Mouse (Mus musculus): ENCODE results near the gene Zfp410.
"Not testable (repeated sequence)": the region's sequence is repeated elsewhere in the genome, so short reads cannot be mapped to it uniquely, and the experiment has no call there.

Gene Zfp410

GRCm38 (mm10) chr12:84316721-84317621, at the start of gene Zfp410:
Gene Zfp410, plus strand, starts transcription at chr12:84316852.
- peak; percentile 69 for DNase-seq (ENCODE audit: low read depth, low spot score)

GRCm38 (mm10) chr12:84267264-84267663, 49.4 kb upstream of the Zfp410 start:
- DNase-seq (ENCODE audit: low read depth, low spot score): no peak

DNA sequence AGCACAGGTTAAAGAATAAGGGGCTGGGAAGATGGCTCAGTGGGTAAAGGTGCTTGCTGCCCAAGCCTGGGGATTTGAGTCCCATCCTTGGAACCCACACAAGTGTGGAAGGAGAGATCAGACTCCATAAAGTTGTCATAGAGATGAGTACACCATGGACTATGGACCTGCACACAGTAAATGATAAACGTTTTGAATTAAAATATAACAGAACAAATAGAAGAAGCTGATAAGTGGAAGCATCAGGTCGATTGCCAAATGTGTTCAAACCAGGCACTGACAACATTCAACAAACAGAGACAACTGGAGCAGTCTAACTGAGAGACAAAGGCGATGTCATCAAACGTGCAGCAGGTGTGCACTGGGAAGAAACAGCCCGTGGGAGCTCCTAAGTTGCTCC, 43.3 kb upstream of the Zfp410 start:
- no peak for DNase-seq (ENCODE audit: low read depth, low spot score)

- DNase-seq (ENCODE audit: low read depth, low spot score): no peak
These were observed 41.4 kb upstream of the Zfp410 start for GRCm38 (mm10) chr12:84275288-84275687.

DNA sequence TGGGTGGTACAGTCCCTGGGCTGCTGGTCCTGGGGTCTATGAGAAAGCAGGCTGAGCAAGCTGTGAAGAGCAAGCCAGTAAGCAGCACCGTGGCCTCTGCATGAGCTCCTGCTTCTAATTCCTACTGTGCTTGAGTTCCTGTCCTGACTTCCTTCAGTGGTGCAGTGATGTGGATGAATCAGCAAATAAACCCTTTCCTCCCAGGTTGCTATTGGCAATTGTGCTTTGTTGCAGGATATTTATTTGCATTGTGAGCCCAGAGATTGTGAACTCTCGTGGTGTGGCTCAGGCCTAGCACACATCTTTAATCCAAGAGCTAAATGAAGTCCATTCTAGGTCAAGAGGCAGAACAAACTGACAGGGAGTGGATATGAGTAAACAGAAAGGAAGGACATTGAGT, 40.4 kb upstream of the Zfp410 start:
- DNase-seq (ENCODE audit: low read depth, low spot score): no peak

DNA sequence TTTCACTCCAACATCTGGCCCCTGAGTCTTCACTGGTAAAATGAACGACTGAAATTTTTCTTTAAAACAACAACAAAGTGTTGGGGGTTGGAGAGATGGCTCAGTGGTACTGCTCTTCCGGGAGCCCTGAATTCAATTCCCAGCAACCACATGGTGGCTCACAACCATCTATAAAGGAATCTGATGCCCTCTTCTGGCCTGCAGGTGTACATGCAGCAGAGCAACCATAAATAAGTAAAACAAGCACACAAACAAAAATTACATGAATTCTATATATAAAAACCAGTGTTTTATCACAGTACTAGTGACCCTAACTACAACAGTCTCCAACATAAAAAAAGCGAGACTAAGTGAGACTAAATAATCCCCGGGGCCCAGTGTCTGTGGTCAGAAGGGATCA, 39.9 kb upstream of the Zfp410 start:
- DNase-seq (ENCODE audit: low read depth, low spot score): no peak

DNA sequence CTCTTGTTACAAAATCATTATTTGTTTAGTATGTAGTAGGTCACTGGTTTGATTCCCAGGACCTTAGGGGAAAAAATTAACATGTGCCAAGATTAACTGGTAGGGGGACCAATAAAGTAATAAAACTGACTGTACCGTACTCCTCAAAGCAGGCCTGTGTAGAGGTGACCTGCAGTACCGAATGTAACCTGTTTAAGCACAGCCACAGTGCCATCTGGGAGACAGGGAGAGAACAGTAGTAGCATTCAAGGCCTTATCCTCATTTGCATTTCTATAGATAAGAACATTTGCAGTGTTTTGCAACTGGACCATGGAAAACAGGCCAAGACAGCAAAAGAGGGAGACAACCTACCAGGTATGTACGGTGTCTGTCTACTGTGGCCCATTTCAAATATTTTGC, 38.8 kb upstream of the Zfp410 start:
- DNase-seq (ENCODE audit: low read depth, low spot score): no peak

DNA sequence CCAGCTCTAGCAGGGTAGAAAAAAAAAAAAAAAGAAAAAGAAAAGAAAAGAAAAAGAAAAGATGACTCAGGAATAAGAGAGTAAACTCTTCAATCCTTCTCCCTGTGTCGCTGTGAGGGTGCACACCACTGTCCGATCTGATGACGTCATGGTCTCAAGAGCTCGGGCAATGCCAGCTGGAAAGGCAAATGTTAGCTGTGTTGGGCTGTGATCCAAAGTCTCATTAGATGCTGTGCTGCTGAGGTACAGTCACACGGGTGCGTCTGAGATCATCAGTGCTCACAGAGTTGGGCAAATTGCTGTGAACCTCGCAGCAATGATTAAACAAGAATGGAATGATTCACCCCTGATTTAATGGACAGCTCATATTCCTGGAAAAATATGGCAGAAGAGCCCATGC, 37.8 kb upstream of the Zfp410 start:
- DNase-seq (ENCODE audit: low read depth, low spot score): no peak

GRCm38 (mm10) chr12:84284391-84284790, 32.3 kb upstream of the Zfp410 start:
- no peak for DNase-seq (ENCODE audit: low read depth, low spot score)

DNA sequence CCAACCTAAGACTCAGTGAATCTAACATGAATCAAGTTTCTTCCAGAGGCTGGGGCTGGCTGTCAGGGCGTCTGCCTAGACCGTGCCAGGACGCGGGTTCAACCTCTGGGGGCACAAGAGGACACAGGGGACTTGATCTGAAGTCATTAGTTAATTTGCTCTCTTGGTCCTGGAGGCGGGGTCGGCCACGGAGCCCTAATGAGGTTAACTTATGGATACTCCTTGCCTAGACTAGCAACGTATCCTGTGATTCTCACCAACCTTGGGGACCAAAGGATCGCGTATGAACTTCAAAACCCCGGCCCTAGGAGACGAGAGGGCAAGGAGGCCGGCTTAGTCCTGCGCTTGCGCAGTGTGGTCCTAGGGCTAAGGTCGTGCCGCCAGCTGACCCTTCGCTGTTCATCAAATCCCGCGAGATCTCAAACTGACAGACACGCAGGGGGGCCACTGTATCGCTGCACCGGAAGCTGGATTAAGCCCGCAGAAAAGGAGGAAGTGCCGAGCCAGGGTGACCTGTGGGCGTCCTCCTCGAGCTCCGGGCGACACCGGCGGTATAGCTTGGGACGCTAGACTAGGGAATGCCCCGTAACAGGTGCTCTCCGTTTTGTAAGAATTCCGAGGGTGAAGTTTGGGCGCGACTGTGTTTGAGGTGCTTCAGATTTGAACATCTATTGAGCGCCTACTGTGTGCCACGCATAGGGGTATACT, 31.6 kb upstream of the Zfp410 start, which contains the start of gene Ptgr2:
Ptgr2 (plus strand) TSS at position 348 of the 708 bp plus-strand sequence.
- DNase-seq (ENCODE audit: low read depth, low spot score): peak; percentile 97

GRCm38 (mm10) chr12:84285593-84285968, 31.1 kb upstream of the Zfp410 start:
- no peak for DNase-seq (ENCODE audit: low read depth, low spot score)

GRCm38 (mm10) chr12:84288461-84288860, 28.2 kb upstream of the Zfp410 start:
- DNase-seq (ENCODE audit: low read depth, low spot score): no peak

GRCm38 (mm10) chr12:84297851-84298250, 18.8 kb upstream of the Zfp410 start:
- DNase-seq (ENCODE audit: low read depth, low spot score): no peak

DNA sequence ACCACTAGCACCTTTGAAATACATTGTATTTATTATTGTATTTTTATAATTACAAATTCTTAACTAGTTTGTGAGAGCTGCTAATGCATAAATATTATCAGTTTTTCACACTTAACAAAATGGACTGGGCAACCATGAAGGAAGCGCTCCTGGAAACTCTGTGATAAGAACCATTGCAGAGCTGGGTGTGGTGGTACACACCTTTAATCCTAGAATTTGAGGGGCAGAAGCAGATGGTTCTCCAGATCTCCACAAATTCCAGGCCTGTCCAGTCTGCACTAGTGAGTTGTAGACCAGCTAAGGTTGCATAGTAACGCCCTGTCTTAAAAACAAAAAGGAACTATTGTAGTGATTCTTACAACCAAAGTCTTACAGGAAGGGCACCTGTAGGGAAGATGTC, 17.4 kb upstream of the Zfp410 start:
- DNase-seq (ENCODE audit: low read depth, low spot score): no peak

GRCm38 (mm10) chr12:84304101-84304500, 12.6 kb upstream of the Zfp410 start:
- DNase-seq (ENCODE audit: low read depth, low spot score): no peak

DNA sequence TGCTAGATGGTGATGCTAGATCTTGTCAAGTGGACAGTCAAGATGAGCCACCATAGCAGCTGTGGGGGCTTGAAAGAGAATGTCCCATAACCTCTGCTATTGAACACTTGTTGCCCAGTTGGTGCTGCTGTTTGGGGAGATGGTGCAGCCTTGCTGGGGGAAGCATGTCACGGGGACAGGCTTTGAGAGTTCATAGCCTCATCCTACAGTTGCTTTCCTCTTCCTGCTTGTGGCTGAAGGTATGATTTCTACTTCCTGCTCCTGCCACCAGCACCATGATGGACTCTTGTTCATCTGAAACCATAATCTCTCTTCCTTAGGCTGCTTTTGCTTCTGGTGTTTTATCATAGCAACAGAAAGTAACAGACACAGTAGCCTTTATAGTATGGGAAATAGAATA, 12.1 kb upstream of the Zfp410 start:
- DNase-seq (ENCODE audit: low read depth, low spot score): no peak

- no peak for DNase-seq (ENCODE audit: low read depth, low spot score)
These were observed 5.3 kb upstream of the Zfp410 start for GRCm38 (mm10) chr12:84311306-84311705.

DNA sequence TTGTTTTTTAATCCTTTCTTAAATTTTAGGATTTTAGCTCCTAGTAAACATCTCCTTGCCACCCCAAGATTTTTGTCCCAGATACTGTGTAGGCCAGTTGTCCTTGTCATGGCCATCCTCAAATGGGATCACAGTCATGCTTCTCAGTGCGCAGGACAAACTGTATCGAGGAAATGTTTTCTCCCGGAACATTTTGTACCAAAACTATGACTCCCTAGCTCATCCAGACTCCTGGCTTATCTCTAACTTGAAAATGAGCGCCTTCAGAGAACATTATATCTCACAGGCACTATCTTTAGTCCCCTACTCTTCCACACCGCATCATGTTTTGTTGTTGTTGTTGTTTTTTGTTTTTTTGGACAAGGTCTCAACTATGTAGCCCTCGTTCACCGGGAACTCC, 646 bp upstream of the Zfp410 start:
- no peak for DNase-seq (ENCODE audit: low read depth, low spot score)

GRCm38 (mm10) chr12:84327111-84327512, 10.5 kb downstream of the Zfp410 start:
- no peak for DNase-seq (ENCODE audit: low read depth, low spot score)

DNA sequence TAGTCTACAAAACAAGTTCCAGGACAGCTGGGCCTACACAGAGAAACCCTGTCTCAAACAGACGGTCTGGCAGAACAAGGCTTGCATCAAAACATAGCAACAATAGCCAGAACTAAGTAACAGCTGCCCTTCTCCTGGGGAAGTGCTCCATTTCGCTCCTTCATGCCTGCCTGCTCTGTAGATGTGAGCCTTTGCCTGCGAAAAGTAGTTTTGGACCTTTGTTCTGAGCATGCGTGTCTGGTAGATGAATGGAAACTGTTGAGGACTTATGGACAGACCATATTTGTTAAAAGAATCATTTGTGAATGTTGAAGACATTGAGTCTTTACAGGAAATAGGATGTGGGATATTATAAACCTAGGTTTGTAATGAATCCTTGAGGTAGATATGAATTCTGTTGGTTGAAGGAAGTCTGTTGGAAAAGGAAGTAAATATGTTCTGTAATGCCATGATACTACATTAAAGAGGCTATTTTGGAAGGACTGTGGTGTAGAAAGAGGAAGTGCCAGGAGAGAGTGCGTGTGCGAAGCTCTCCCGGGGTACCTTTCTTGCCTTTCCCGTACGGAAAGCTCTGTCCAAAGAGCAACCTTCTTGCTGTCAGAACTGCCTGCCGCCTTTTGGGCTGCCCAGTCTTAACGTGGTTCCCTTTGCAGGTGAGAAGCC, 20.4 kb downstream of the Zfp410 start:
- no peak for DNase-seq (ENCODE audit: low read depth, low spot score)

- DNase-seq (ENCODE audit: low read depth, low spot score): no peak
These were observed 30.5 kb downstream of the Zfp410 start for GRCm38 (mm10) chr12:84347192-84347591.

DNA sequence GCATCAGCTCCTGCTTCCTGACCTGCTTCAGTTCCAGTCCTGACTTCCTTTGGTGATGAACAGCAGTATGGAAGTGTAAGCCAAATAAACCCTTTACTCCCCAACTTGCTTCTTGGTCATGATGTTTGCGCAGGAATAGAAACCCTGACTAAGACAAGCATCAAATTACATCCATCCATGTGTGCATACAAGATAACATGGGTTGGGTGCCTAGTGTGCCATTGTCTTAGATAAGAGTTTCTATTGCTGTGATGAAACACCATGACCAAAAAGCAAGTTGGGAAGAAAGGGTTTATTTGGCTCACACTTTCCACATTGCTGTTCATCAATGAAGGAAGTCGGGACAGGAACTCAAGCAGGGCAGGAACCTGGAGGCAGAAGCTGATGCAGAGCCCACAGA, 42.0 kb downstream of the Zfp410 start:
- DNase-seq (ENCODE audit: low read depth, low spot score): not testable (repeated sequence)

All from retina, adult 2 months (tissue).